Mouse (Mus musculus) intestine, embryonic 15.5 days (tissue): Measurements from ENCODE around the gene Gadd45a. TPM values are rescaled to one million over a fixed set of nuclear protein-coding genes. Genes with fewer than 3 reads are reported as not detected.
A peak's percentile ranks its signal among the peaks of the same experiment; 100 is the strongest.

Experiments
- ATAC-seq: fragments of 200-750 bp; cut with Nextera tagmentation; 2 replicates; pipeline ENCODE4 v1.8.0; 2017; ENCODE audit warnings: moderate TSS enrichment, moderate library complexity
- H3K27ac ChIP-seq: fragments of 300-500 bp; sonication (generic); 2 replicates; pipeline ENCODE4 v1.5.1; 2015; ENCODE audit warnings: mild to moderate bottlenecking, inconsistent platforms
- H3K27me3 ChIP-seq: fragments of 300-500 bp; sonication (generic); replicated peaks from 2 replicates; pipeline ENCODE4 v1.6.1; 2015; ENCODE audit warnings: inconsistent platforms
- H3K36me3 ChIP-seq: fragments of 300-500 bp; sonication (generic); 2 replicates; pipeline ENCODE4 v1.6.1; 2015; ENCODE audit warnings: inconsistent platforms
- H3K4me1 ChIP-seq: fragments of 300-500 bp; sonication (generic); replicated peaks from 2 replicates; pipeline ENCODE4 v1.6.1; 2015; ENCODE audit warnings: inconsistent platforms
- H3K4me2 ChIP-seq: fragments of 300-500 bp; sonication (generic); replicated peaks from 2 replicates; pipeline ENCODE4 v1.6.1; 2015; ENCODE audit warnings: mild to moderate bottlenecking, inconsistent platforms
- H3K4me3 ChIP-seq: fragments of 300-500 bp; sonication (generic); replicated peaks from 2 replicates; pipeline ENCODE4 v1.5.1; 2015; ENCODE audit warnings: inconsistent platforms
- H3K9ac ChIP-seq: fragments of 300-500 bp; sonication (generic); 2 replicates; pipeline ENCODE4 v1.6.1; 2015; ENCODE audit warnings: inconsistent platforms
- H3K9me3 ChIP-seq: fragments of 300-500 bp; sonication (generic); 2 replicates; pipeline ENCODE4 v1.6.1; 2016; ENCODE audit warnings: inconsistent platforms
- WGBS: fragments of 180-500 bp; shearing (Covaris S2); methylation state at CpG from one replicate; pipeline ENCODE4 v1.1.7; 2015; 5-methylcytosine and 5-hydroxymethylcytosine counted together
- polyA plus RNA-seq: library from polyadenylated mRNA; unstranded; fragments of >200 nt; fragmentation: Nextera tagmentation; extraction: Ambion mirVana; gene quantifications from 2 replicates; pipeline ENCODE4 v1.2.1, GENCODE M21; 2015

The Gadd45a gene
- 29.6 and 37.5 TPM in 2 replicates for polyA plus RNA-seq

GRCm38 (mm10) chr6:67036837-67037628 lies at the start of gene Gadd45a:
Gene Gadd45a, minus strand, starts transcription at chr6:67037457.
- H3K4me2 ChIP-seq = peak within 1 kb of the TSS; percentile 82
- H3K4me1 ChIP-seq = peaks cover 8% of the 10 kb centered on the region; the same call in 1 of the 2 replicates
- H3K9ac ChIP-seq = peak within 1 kb of the TSS; percentile 84
- no peaks in the 10 kb centered on the region for H3K36me3 ChIP-seq
- WGBS = under 1% methylated on average over 69 of the region's 69 CpGs
- H3K4me3 ChIP-seq = peak within 1 kb of the TSS; percentile 78
- H3K9me3 ChIP-seq = no peaks in the 10 kb centered on the region
- no peaks in the 10 kb centered on the region for H3K27me3 ChIP-seq
- peak; percentile 98 for ATAC-seq
- H3K27ac ChIP-seq = peak within 1 kb of the TSS; percentile 95

DNA sequence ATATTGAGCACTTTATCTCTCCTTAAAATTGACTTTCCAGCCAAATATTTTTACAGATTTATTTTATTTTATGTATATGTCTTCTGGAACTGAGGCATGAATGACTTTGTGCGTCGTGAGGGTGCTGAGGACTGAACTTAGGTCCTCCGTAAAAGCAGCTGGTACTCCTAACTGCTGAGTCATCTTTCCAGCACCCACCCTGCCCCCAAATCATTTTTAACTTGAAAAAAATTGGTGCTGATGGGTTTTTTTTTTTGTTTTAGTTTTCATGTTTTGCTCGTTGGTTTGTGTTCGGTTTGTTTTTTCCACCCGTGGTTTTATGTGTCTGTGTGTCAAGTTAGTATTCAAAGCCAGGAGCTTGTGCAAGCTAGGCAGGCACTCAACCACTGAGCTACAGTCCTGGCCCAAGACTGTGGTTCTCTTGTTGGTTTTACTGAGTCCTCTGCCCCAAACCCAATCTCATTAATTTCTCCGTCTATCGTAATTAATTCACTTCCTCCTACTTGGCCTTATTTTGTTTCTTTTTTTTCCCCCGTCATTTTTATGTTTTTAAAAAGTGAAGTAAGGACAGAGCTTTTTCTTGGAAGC lies 48.7 kb upstream of the Gadd45a start:
- Histone ChIP-seq H3K4me2 (no peak overlapping the region), H3K27ac (no peak overlapping the region), H3K4me1 (0 out of 2 replicates have a peak, but pooled peaks cover 2% of the 10 kb centered on the region), H3K36me3 (no peaks in the 10 kb centered on the region), H3K27me3 (no peaks in the 10 kb centered on the region), H3K9me3 (no peaks in the 10 kb centered on the region), H3K9ac (no peak overlapping the region), H3K4me3 (no peak overlapping the region)
- no peak for ATAC-seq
- WGBS = 86% methylated on average over 9 of the region's 9 CpGs

DNA sequence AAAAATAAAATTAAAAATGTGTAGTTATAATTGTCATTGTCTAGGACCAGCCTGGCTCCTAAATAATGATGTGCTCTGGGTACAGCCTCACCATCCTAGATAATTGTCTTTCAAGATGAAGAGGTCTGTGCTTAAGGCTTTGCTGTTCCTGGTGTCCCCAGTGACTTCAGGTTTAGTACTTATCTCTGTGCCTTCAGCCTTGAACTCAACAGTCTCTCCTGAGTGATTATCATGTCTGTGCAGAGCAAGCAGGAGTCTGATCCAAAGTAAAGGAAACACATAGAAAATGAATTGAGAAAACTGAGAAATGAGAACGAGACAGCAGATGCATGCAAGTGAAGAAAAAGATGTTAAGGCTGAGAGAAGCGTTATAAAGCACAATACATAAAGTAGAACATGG lies 47.2 kb upstream of the Gadd45a start:
- Histone ChIP-seq H3K27me3 (no peaks in the 10 kb centered on the region), H3K27ac (no peak overlapping the region), H3K36me3 (no peaks in the 10 kb centered on the region), H3K4me2 (no peak overlapping the region), H3K9me3 (no peaks in the 10 kb centered on the region), H3K4me1 (0 out of 2 replicates have a peak, but pooled peaks cover 2% of the 10 kb centered on the region), H3K4me3 (no peak overlapping the region), H3K9ac (no peak overlapping the region)
- WGBS = 88% methylated on average over 2 of the region's 2 CpGs
- ATAC-seq = no peak

DNA sequence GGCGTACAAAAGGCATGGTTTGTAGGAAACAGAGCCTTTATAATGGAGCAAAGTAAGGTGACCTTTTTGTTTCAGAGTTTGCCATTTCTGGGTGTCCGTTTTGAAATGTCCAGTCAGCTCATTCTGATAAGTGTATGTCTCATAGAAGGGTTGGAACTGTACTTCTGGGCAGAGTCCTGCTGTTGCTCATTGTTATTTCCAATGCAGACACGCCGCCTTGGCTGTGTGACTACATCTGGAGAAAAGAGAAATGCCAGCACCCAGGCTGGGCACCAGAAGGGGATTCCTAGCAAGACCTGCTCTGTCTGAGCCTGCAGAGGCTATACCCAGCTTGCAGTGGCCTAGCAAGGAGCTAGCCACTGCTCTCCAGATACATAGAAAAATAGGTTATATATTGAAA lies 43.9 kb upstream of the Gadd45a start:
- Histone ChIP-seq H3K9me3 (no peaks in the 10 kb centered on the region), H3K9ac (no peak overlapping the region), H3K36me3 (no peaks in the 10 kb centered on the region), H3K4me1 (peaks cover 7% of the 10 kb centered on the region; the same call in 1 of the 2 replicates), H3K27me3 (no peaks in the 10 kb centered on the region), H3K4me2 (no peak overlapping the region), H3K4me3 (no peak overlapping the region), H3K27ac (no peak overlapping the region)
- ATAC-seq = no peak
- WGBS = 86% methylated on average over 4 of the region's 4 CpGs

DNA sequence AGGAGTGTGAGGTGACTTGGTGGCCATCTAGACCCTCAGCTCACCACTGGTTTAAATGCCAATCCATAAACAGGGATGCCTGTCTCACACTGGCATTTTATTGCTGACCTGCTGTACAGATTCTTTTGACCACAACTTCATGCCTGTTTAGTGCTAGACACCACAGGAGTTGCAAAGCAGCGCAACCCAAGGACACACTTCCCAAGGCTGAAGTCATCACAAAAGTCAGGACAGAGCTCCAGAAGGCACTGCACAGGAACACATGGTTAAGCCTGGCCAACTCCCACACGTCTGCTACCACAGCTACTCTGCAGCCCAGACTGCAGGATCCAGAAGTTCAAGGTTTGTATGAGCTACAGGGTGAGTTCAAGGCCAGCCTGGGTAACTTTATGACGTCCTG lies 40.8 kb upstream of the Gadd45a start:
- H3K4me2 ChIP-seq = no peak overlapping the region
- no peak overlapping the region for H3K27ac ChIP-seq
- no peaks in the 10 kb centered on the region for H3K9me3 ChIP-seq
- WGBS = 80% methylated on average over 3 of the region's 3 CpGs
- H3K4me3 ChIP-seq = no peak overlapping the region
- no peaks in the 10 kb centered on the region for H3K27me3 ChIP-seq
- peaks cover 7% of the 10 kb centered on the region; the same call in 1 of the 2 replicates for H3K4me1 ChIP-seq
- no peak for ATAC-seq
- no peak overlapping the region for H3K9ac ChIP-seq
- H3K36me3 ChIP-seq = no peaks in the 10 kb centered on the region

DNA sequence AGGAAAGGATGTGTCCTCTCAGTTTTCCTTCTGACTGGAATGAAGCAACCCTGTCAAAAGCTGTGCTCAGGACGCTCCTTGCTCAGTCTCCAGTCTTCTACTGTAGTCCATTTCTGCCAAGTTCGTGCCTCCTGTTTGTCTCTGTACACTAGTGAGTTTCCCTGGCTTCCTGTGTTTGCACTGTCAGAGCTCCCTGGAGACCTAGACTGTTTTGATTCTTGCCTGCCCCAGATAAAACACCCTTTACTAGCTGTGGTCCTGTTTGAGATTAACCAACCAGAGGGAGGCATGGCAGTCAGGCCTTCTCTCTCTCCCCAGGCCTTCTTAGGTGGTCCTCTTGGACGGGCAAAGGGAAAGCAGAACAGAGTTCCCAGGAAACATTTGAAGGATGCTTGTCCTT lies 40.2 kb upstream of the Gadd45a start:
- WGBS = 25% methylated on average over 3 of the region's 3 CpGs
- Histone ChIP-seq H3K27me3 (no peaks in the 10 kb centered on the region), H3K4me1 (peaks cover 7% of the 10 kb centered on the region; the same call in 1 of the 2 replicates), H3K9ac (no peak overlapping the region), H3K4me3 (no peak overlapping the region), H3K27ac (peak overlapping the region; percentile 58; the same call in 1 of the 2 replicates), H3K4me2 (no peak overlapping the region), H3K36me3 (no peaks in the 10 kb centered on the region), H3K9me3 (no peaks in the 10 kb centered on the region)
- peak; percentile 61 for ATAC-seq

DNA sequence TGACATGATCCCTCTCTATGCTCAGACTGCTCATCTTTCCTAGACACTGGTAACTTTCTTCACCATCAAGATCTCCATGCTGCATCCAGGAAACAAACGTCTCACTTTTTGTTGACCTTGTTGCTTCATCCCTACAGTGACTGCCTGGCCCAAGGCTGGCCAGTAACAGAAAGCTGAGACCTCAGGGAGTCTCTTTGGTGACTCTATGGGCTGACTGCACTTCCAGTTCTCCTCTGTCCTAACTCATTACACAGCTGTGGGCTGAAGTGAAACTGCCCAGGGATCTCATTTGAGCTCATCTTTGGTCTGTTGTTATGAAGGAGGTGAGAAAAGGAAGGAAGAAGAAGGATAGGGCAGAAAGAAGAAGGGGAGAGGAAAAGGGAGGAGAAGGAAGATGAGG lies 39.1 kb upstream of the Gadd45a start:
- Histone ChIP-seq H3K9ac (no peak overlapping the region), H3K27ac (no peak overlapping the region), H3K4me1 (peaks cover 7% of the 10 kb centered on the region; the same call in 1 of the 2 replicates), H3K4me3 (no peak overlapping the region), H3K9me3 (no peaks in the 10 kb centered on the region), H3K27me3 (no peaks in the 10 kb centered on the region), H3K4me2 (no peak overlapping the region), H3K36me3 (no peaks in the 10 kb centered on the region)
- 56% methylated on average over 1 of the region's 1 CpGs for WGBS
- no peak for ATAC-seq

DNA sequence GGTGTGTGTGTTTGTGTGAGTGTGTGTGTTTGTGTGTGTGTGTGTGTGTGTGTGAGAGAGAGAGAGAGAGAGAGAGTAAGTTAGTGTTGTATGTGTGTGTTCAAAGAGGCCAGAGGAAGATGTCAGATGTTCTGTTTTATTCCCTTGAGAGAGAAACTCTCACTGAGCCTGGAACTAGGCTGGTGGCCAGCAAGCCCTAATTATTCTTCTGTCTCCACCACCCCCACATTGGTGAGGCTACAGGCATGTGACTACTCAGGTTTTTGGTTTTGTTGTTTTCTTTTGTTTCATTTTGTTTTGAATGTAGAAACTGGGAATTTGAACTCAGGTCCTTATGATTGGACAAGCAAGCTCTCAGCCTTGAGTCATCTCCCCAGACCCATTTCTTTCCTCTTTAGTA lies 37.6 kb upstream of the Gadd45a start:
- H3K4me2 ChIP-seq = no peak overlapping the region
- H3K36me3 ChIP-seq = no peaks in the 10 kb centered on the region
- peaks cover 7% of the 10 kb centered on the region; the same call in 1 of the 2 replicates for H3K4me1 ChIP-seq

GRCm38 (mm10) chr6:67073929-67074328 lies 36.7 kb upstream of the Gadd45a start:
- 84% methylated on average over 5 of the region's 5 CpGs for WGBS
- Histone ChIP-seq H3K9me3 (no peaks in the 10 kb centered on the region), H3K4me2 (no peak overlapping the region), H3K9ac (no peak overlapping the region), H3K27ac (no peak overlapping the region), H3K4me1 (peaks cover 10% of the 10 kb centered on the region; the same call in 1 of the 2 replicates), H3K27me3 (no peaks in the 10 kb centered on the region), H3K36me3 (no peaks in the 10 kb centered on the region), H3K4me3 (no peak overlapping the region)
- ATAC-seq = no peak

More for the DNA sequence above, 37.6 kb upstream of the Gadd45a start:
- H3K9ac ChIP-seq = no peak overlapping the region
- H3K9me3 ChIP-seq = no peaks in the 10 kb centered on the region
- no peaks in the 10 kb centered on the region for H3K27me3 ChIP-seq
- H3K27ac ChIP-seq = no peak overlapping the region
- H3K4me3 ChIP-seq = no peak overlapping the region
- no peak for ATAC-seq

DNA sequence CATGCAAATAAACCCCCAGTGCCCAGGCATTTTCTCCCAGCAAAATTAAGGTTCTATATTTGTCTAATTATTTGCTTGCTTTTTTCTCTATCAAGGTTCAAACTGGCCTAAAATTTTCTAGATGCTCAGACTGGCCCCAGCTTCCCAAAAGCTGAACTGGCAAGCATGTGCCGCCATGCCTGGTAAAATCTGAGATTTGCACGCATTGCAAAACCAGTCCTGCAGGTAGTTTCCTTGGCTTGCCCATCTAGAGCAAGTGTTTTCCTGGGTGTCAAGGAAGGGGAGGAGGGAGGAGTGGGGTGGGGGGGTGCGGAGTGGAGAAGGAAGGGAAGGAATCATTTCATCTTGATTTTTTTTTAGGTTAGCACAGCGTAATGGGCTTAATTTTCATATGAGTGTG lies 36.2 kb upstream of the Gadd45a start:
- Histone ChIP-seq H3K36me3 (no peaks in the 10 kb centered on the region), H3K9me3 (no peaks in the 10 kb centered on the region), H3K4me2 (no peak overlapping the region), H3K9ac (no peak overlapping the region), H3K27ac (no peak overlapping the region), H3K4me1 (peaks cover 10% of the 10 kb centered on the region; the same call in 1 of the 2 replicates), H3K27me3 (no peaks in the 10 kb centered on the region), H3K4me3 (no peak overlapping the region)
- 86% methylated on average over 4 of the region's 4 CpGs for WGBS
- no peak for ATAC-seq

DNA sequence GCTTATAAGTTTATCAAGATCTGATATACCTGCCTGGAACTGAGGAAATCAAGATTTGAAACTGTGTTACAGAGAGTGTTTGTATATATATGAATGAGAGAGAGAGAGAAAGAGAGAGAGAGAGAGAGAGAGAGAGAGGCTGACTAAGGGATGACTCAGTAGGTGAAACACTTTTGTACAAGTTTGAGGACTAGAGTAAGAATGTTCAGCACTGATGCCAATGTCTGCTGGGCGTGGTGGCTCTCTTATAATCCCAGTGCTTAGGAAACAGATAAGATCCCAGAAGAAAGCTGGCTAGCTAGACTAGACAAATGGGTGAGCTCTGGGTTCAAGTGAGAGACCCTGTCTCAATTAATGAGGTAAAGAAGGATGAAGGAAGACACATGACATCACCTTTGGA lies 34.4 kb upstream of the Gadd45a start:
- Histone ChIP-seq H3K9me3 (no peaks in the 10 kb centered on the region), H3K36me3 (no peaks in the 10 kb centered on the region), H3K9ac (no peak overlapping the region), H3K4me3 (no peak overlapping the region), H3K4me1 (0 out of 2 replicates have a peak, but pooled peaks cover 3% of the 10 kb centered on the region), H3K4me2 (no peak overlapping the region), H3K27ac (no peak overlapping the region), H3K27me3 (no peaks in the 10 kb centered on the region)
- no peak for ATAC-seq
- WGBS = 95% methylated on average over 1 of the region's 1 CpGs

DNA sequence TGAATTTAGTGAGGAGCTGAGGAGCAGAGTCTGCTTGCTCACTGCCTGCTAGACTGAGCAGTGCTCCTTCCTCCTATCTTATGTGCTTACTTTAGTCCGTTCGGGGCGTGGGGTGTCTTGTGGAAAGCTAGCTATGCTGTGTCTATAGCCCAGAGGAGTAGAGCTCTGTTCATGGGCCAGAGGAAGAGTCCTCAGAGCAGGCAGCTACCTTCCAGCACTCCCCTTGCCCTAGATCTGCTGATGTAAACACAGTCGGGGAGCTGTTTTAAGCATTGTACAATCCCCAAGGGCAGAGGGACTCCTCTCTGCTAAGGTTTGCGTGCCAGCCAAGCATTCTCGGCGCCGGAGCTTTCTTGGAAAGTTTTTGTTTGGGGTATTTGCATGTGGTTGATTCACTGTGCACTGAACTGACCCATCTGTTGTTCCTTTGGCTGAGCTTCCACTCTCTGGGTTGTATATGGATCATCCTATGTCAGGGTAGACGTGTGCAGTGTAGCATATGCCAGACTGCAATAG lies 32.6 kb upstream of the Gadd45a start:
- H3K36me3 ChIP-seq = no peaks in the 10 kb centered on the region
- 0 out of 2 replicates have a peak, but pooled peaks cover 3% of the 10 kb centered on the region for H3K4me1 ChIP-seq
- peak overlapping the region; percentile 72 for H3K27ac ChIP-seq
- H3K4me2 ChIP-seq = peak overlapping the region; percentile 38
- WGBS = 38% methylated on average over 9 of the region's 9 CpGs
- H3K27me3 ChIP-seq = no peaks in the 10 kb centered on the region
- peak; percentile 43 for ATAC-seq
- H3K4me3 ChIP-seq = no peak overlapping the region
- no peak overlapping the region for H3K9ac ChIP-seq
- H3K9me3 ChIP-seq = no peaks in the 10 kb centered on the region
